Mouse (Mus musculus) ES-Bruce4 (cell line): ENCODE measurements around the gene Tbl2. TPM values are rescaled to one million over a fixed set of nuclear protein-coding genes. Genes with fewer than 3 reads are reported as not detected.

Experiments
- H3K27ac ChIP-seq: 2 replicates; pipeline ENCODE4 v1.5.1; 2012; ENCODE audit warnings: low read length, inconsistent platforms; ENCODE audit not compliant: insufficient read depth
- H3K27me3 ChIP-seq: 2 replicates; pipeline ENCODE4 v1.6.1; 2012; ENCODE audit warnings: mild to moderate bottlenecking, low read length, inconsistent platforms; ENCODE audit not compliant: control insufficient read depth, poor library complexity, insufficient read depth, severe bottlenecking
- H3K36me3 ChIP-seq: 2 replicates; pipeline ENCODE4 v1.6.1; 2012; ENCODE audit warnings: inconsistent platforms, mild to moderate bottlenecking, low read length, moderate library complexity; ENCODE audit not compliant: control insufficient read depth, poor library complexity, insufficient read depth, severe bottlenecking
- H3K4me1 ChIP-seq: one replicate; pipeline ENCODE4 v1.8.1; 2011; ENCODE audit warnings: low read length; ENCODE audit not compliant: control insufficient read depth, insufficient read depth
- H3K4me3 ChIP-seq: 2 replicates; pipeline ENCODE4 v1.5.1; 2011; ENCODE audit warnings: low read depth, mild to moderate bottlenecking, low read length
- H3K9ac ChIP-seq: 2 replicates; pipeline ENCODE4 v1.6.1; 2012; ENCODE audit warnings: low read depth, mild to moderate bottlenecking, inconsistent platforms; ENCODE audit not compliant: poor library complexity, severe bottlenecking
- H3K9me3 ChIP-seq: replicated peaks from 2 replicates; pipeline ENCODE4 v1.6.1; 2012; ENCODE audit warnings: mild to moderate bottlenecking, low read length, inconsistent platforms; ENCODE audit not compliant: control insufficient read depth, poor library complexity, insufficient read depth, severe bottlenecking
- CTCF ChIP-seq: IDR thresholded peaks from one replicate; pipeline ENCODE4 v1.8.1; 2011; ENCODE audit warnings: low read depth, low read length
- EP300 ChIP-seq: IDR thresholded peaks from 2 replicates; pipeline ENCODE4 v1.6.1; 2011; ENCODE audit warnings: low read depth, low read length; ENCODE audit not compliant: insufficient read depth
- POLR2A ChIP-seq: IDR thresholded peaks from one replicate; pipeline ENCODE4 v1.8.1; 2011; ENCODE audit warnings: low read length; ENCODE audit not compliant: insufficient read depth
- polyA plus RNA-seq: library from polyadenylated mRNA; stranded (reverse); fragments of >200 nt; gene quantifications from 2 replicates; pipeline ENCODE4 v1.2.4, GENCODE M21; 2011; ENCODE audit warnings: low read depth; ENCODE audit not compliant: missing spikeins, insufficient read depth, insufficient read length

The Tbl2 gene
- polyA plus RNA-seq, 1 experiment: 32.4 TPM

GRCm38 (mm10) chr5:135189281-135190022 is 40.0 kb downstream of the Tbl2 start:
- Histone ChIP-seq H3K4me1 (no peaks in the 10 kb centered on the region), H3K9ac (peak overlapping the region; percentile 89), H3K27me3 (no peaks in the 10 kb centered on the region), H3K27ac (no peak overlapping the region), H3K36me3 (peaks cover 32% of the 10 kb centered on the region), H3K4me3 (no peak overlapping the region), H3K9me3 (no peaks in the 10 kb centered on the region)
- no peak for TF ChIP-seq POLR2A
- no peak for TF ChIP-seq CTCF
- no peak for TF ChIP-seq EP300

GRCm38 (mm10) chr5:135191620-135192019 is 42.2 kb downstream of the Tbl2 start:
- Histone ChIP-seq H3K36me3 (peaks cover 51% of the 10 kb centered on the region), H3K27ac (no peak overlapping the region), H3K27me3 (no peaks in the 10 kb centered on the region), H3K9ac (peak overlapping the region; percentile 31; the same call in 1 of the 2 replicates), H3K4me1 (no peaks in the 10 kb centered on the region), H3K4me3 (no peak overlapping the region), H3K9me3 (no peaks in the 10 kb centered on the region)
- TF ChIP-seq CTCF: no peak
- no peak for TF ChIP-seq EP300
- TF ChIP-seq POLR2A: no peak

- Histone ChIP-seq H3K9ac (no peak overlapping the region), H3K27ac (no peak overlapping the region), H3K27me3 (no peaks in the 10 kb centered on the region), H3K36me3 (peaks cover 53% of the 10 kb centered on the region), H3K4me1 (no peaks in the 10 kb centered on the region), H3K4me3 (no peak overlapping the region), H3K9me3 (no peaks in the 10 kb centered on the region)
- TF ChIP-seq CTCF (no peak), EP300 (no peak), POLR2A (no peak)
Observed at GRCm38 (mm10) chr5:135192431-135192830, 43.0 kb downstream of the Tbl2 start.

GRCm38 (mm10) chr5:135196367-135196766 is 46.9 kb downstream of the Tbl2 start:
- no peak overlapping the region for H3K9ac ChIP-seq
- no peaks in the 10 kb centered on the region for H3K4me1 ChIP-seq
- H3K4me3 ChIP-seq: no peak overlapping the region
- H3K27ac ChIP-seq: no peak overlapping the region
- H3K9me3 ChIP-seq: no peaks in the 10 kb centered on the region
- TF ChIP-seq CTCF: no peak
- TF ChIP-seq POLR2A: no peak
- no peak for TF ChIP-seq EP300
- H3K27me3 ChIP-seq: no peaks in the 10 kb centered on the region
- H3K36me3 ChIP-seq: peaks cover 70% of the 10 kb centered on the region

- peaks cover 66% of the 10 kb centered on the region for H3K36me3 ChIP-seq
- TF ChIP-seq CTCF (no peak), EP300 (no peak), POLR2A (no peak)
- H3K4me1 ChIP-seq: no peaks in the 10 kb centered on the region
- no peaks in the 10 kb centered on the region for H3K27me3 ChIP-seq
- H3K9ac ChIP-seq: no peak overlapping the region
- no peak overlapping the region for H3K27ac ChIP-seq
- no peaks in the 10 kb centered on the region for H3K9me3 ChIP-seq
- no peak overlapping the region for H3K4me3 ChIP-seq
Observed at GRCm38 (mm10) chr5:135202763-135203162, 53.3 kb downstream of the Tbl2 start.

- Histone ChIP-seq H3K27ac (no peak overlapping the region), H3K9me3 (no peaks in the 10 kb centered on the region), H3K36me3 (peaks cover 82% of the 10 kb centered on the region), H3K9ac (no peak overlapping the region), H3K4me1 (no peaks in the 10 kb centered on the region), H3K27me3 (no peaks in the 10 kb centered on the region), H3K4me3 (no peak overlapping the region)
- TF ChIP-seq CTCF: no peak
- TF ChIP-seq EP300: no peak
- no peak for TF ChIP-seq POLR2A
Observed at GRCm38 (mm10) chr5:135208197-135208596, 58.7 kb downstream of the Tbl2 start.

Other genes starting within 250 kb of the Tbl2 start
- gene Tmem270, start 242.9 kb upstream of the Tbl2 start, polyA plus RNA-seq: not detected in 2 replicates
- not detected in 2 replicates for gene Cldn13, start 234.1 kb upstream of the Tbl2 start, polyA plus RNA-seq
- gene Mettl27, start 217.3 kb upstream of the Tbl2 start, polyA plus RNA-seq: 36.3 and 37.5 TPM in 2 replicates
- 259 and 279 TPM in 2 replicates for gene Cldn4, start 202.7 kb upstream of the Tbl2 start, polyA plus RNA-seq
- gene Cldn3, start 163.4 kb upstream of the Tbl2 start, polyA plus RNA-seq: 22.4 and 26.3 TPM in 2 replicates
- gene Abhd11, start 140.5 kb upstream of the Tbl2 start, polyA plus RNA-seq: 45.8 and 48.4 TPM in 2 replicates
- 9.3 and 10.5 TPM in 2 replicates for gene Stx1a, start 126.2 kb upstream of the Tbl2 start, polyA plus RNA-seq
- gene Dnajc30, start 85.5 kb upstream of the Tbl2 start, polyA plus RNA-seq: 7.9 and 8.0 TPM in 2 replicates
- gene Bud23, start 84.7 kb upstream of the Tbl2 start, polyA plus RNA-seq: 71.1 and 102 TPM in 2 replicates
- gene Vps37d, start 71.4 kb upstream of the Tbl2 start, polyA plus RNA-seq: 4.2 and 5.7 TPM in 2 replicates
- 3.8 and 4.6 TPM in 2 replicates for gene Mlxipl, start 59.8 kb upstream of the Tbl2 start, polyA plus RNA-seq
- gene Bcl7b, start 18.6 kb downstream of the Tbl2 start, polyA plus RNA-seq: 19.5 and 24.0 TPM in 2 replicates
- 84.9 and 86.6 TPM in 2 replicates for gene Baz1b, start 37.6 kb downstream of the Tbl2 start, polyA plus RNA-seq
- gene Fzd9, start 101.6 kb downstream of the Tbl2 start, polyA plus RNA-seq: 2.8 and 3.0 TPM in 2 replicates
- gene Fkbp6, start 200.4 kb downstream of the Tbl2 start, polyA plus RNA-seq: 0.49 and 0.55 TPM in 2 replicates
- not detected in 2 replicates for gene Trim50, start 203.6 kb downstream of the Tbl2 start, polyA plus RNA-seq
- gene Nsun5, start 220.3 kb downstream of the Tbl2 start, polyA plus RNA-seq: 18.8 and 21.8 TPM in 2 replicates
- 68.9 and 71.8 TPM in 2 replicates for gene Pom121, start 244.9 kb downstream of the Tbl2 start, polyA plus RNA-seq